Mouse (Mus musculus): ENCODE data around the gene Slc15a2.

DNA sequence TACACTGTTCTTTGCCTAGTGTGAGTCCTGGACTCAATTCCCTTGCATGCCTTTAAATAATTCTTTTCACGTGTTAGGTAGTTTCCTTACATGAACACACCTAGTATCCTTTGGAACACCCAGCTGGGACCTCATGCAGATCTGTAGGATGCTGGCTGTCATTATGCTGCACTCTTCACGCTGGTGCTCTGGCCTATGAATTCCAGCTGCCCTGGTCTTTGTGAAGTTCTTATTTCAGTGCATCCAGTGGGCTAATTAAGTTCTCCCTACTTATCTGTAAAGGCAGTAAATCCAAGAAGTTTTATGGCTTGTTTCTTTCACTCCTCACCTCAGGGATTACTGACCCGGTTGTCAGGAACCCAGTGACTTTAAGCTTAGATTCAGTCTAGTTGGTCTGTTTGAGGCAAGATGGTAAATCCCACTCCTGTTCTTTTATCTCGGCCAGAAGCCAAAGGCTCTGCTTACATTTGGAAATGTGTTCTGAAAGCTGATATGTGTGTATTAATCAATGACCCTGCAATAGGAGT, 45.3 kb downstream of the Slc15a2 start:
- TF ChIP-seq POLR2A (IDR thresholded peaks at IDR 0.05; ENCODE audit: low read depth, low read length) (no peak), CTCF (IDR thresholded peaks at IDR 0.05; ENCODE audit: borderline replicate concordance, insufficient read depth, low read length) (no peak)

Measured in embryonic fibroblast, embryonic 13.5 days (primary cell).